Mouse (Mus musculus) heart, embryonic 13.5 days (tissue): ENCODE measurements around the gene Asb18. TPM values are rescaled to one million over a fixed set of nuclear protein-coding genes. Genes with fewer than 3 reads are reported as not detected.

ENCODE experiments used
- ATAC-seq: fragments of 200-750 bp; cut with Nextera tagmentation; 2 replicates; pipeline ENCODE4 v1.8.0; 2017; ENCODE audit warnings: moderate TSS enrichment; ENCODE audit not compliant: insufficient number of reproducible peaks, low FRiP score, low TSS enrichment; ENCODE audit errors: extremely low read depth
- H3K27ac ChIP-seq: fragments of 300-500 bp; sonication (generic); replicated peaks from 2 replicates; pipeline ENCODE4 v1.5.1; 2015; ENCODE audit warnings: moderate library complexity, mild to moderate bottlenecking, inconsistent platforms
- H3K27me3 ChIP-seq: fragments of 300-500 bp; sonication (generic); replicated peaks from 2 replicates; pipeline ENCODE4 v1.6.1; 2015; ENCODE audit warnings: mild to moderate bottlenecking, inconsistent platforms
- H3K36me3 ChIP-seq: fragments of 300-500 bp; sonication (generic); 2 replicates; pipeline ENCODE4 v1.6.1; 2015; ENCODE audit warnings: mild to moderate bottlenecking, inconsistent platforms
- H3K4me1 ChIP-seq: fragments of 300-500 bp; sonication (generic); 2 replicates; pipeline ENCODE4 v1.6.1; 2015; ENCODE audit warnings: inconsistent platforms
- H3K4me2 ChIP-seq: fragments of 300-500 bp; sonication (generic); 2 replicates; pipeline ENCODE4 v1.6.1; 2015; ENCODE audit warnings: inconsistent platforms, mild to moderate bottlenecking, moderate library complexity
- H3K4me3 ChIP-seq: fragments of 300-500 bp; sonication (generic); 2 replicates; pipeline ENCODE4 v1.5.1; 2015; ENCODE audit warnings: moderate library complexity, mild to moderate bottlenecking, inconsistent platforms
- H3K9ac ChIP-seq: fragments of 300-500 bp; sonication (generic); 2 replicates; pipeline ENCODE4 v1.6.1; 2015; ENCODE audit warnings: inconsistent platforms, mild to moderate bottlenecking, moderate library complexity
- H3K9me3 ChIP-seq: fragments of 300-500 bp; sonication (generic); 2 replicates; pipeline ENCODE4 v1.6.1; 2016; ENCODE audit warnings: inconsistent platforms
- WGBS: fragments of 180-500 bp; shearing (Covaris S2); methylation state at CpG from one replicate; pipeline ENCODE4 v1.1.7; 2015; ENCODE audit warnings: mixed read lengths; 5-methylcytosine and 5-hydroxymethylcytosine counted together
- polyA plus RNA-seq: library from polyadenylated mRNA; unstranded; fragments of >200 nt; fragmentation: Nextera tagmentation; extraction: Ambion mirVana; gene quantifications from 2 replicates; pipeline ENCODE4 v1.2.1, GENCODE M21; 2015

The Asb18 gene
- polyA plus RNA-seq, 1 experiment from 2014 or later, result 0.56 TPM

- no peaks in the 10 kb centered on the region for H3K4me1 ChIP-seq
- no peak overlapping the region for H3K27ac ChIP-seq
- H3K4me3 ChIP-seq, result no peak overlapping the region
- H3K36me3 ChIP-seq, result no peaks in the 10 kb centered on the region
- H3K9ac ChIP-seq, result no peak overlapping the region
- H3K27me3 ChIP-seq, result peaks cover 37% of the 10 kb centered on the region
- no peaks in the 10 kb centered on the region for H3K9me3 ChIP-seq
- 67% methylated on average over 8 of the region's 8 CpGs for WGBS
- no peak for ATAC-seq
- no peak overlapping the region for H3K4me2 ChIP-seq
Measured at GRCm38 (mm10) chr1:89974541-89974940, 39.9 kb downstream of the Asb18 start.

GRCm38 (mm10) chr1:89971848-89972247 lies 42.6 kb downstream of the Asb18 start:
- Histone ChIP-seq H3K9ac (no peak overlapping the region), H3K4me2 (no peak overlapping the region), H3K27me3 (peaks cover 64% of the 10 kb centered on the region), H3K4me1 (peaks cover 7% of the 10 kb centered on the region; the same call in 1 of the 2 replicates), H3K27ac (no peak overlapping the region), H3K36me3 (no peaks in the 10 kb centered on the region), H3K9me3 (no peaks in the 10 kb centered on the region), H3K4me3 (no peak overlapping the region)
- 51% methylated on average over 8 of the region's 8 CpGs for WGBS
- ATAC-seq, result no peak

- no peaks in the 10 kb centered on the region for H3K36me3 ChIP-seq
- WGBS, result 62% methylated on average over 4 of the region's 4 CpGs
Measured at GRCm38 (mm10) chr1:89969714-89970110, 44.8 kb downstream of the Asb18 start.

GRCm38 (mm10) chr1:89969072-89969713 lies 45.3 kb downstream of the Asb18 start:
- H3K4me3 ChIP-seq, result peak overlapping the region; percentile 68
- H3K27me3 ChIP-seq, result peaks cover 76% of the 10 kb centered on the region
- peak overlapping the region; percentile 93 for H3K4me2 ChIP-seq

More at GRCm38 (mm10) chr1:89969714-89970110, 44.8 kb downstream of the Asb18 start:
- Histone ChIP-seq H3K4me3 (no peak overlapping the region), H3K9me3 (no peaks in the 10 kb centered on the region), H3K4me1 (peaks cover 7% of the 10 kb centered on the region; the same call in 1 of the 2 replicates), H3K4me2 (no peak overlapping the region), H3K27me3 (peaks cover 75% of the 10 kb centered on the region), H3K9ac (no peak overlapping the region), H3K27ac (no peak overlapping the region)
- ATAC-seq, result no peak

GRCm38 (mm10) chr1:89968111-89968851 lies 46.2 kb downstream of the Asb18 start:
- no peaks in the 10 kb centered on the region for H3K9me3 ChIP-seq
- H3K27ac ChIP-seq, result no peak overlapping the region
- H3K36me3 ChIP-seq, result no peaks in the 10 kb centered on the region
- H3K4me3 ChIP-seq, result peak overlapping the region; percentile 68
- under 1% methylated on average over 89 of the region's 95 CpGs for WGBS
- H3K4me2 ChIP-seq, result peak overlapping the region; percentile 93
- H3K27me3 ChIP-seq, result peaks cover 85% of the 10 kb centered on the region
- ATAC-seq, result no peak
- H3K4me1 ChIP-seq, result peaks cover 7% of the 10 kb centered on the region; the same call in 1 of the 2 replicates
- H3K9ac ChIP-seq, result peak overlapping the region; percentile 80

More at GRCm38 (mm10) chr1:89969072-89969713, 45.3 kb downstream of the Asb18 start:
- H3K9me3 ChIP-seq, result no peaks in the 10 kb centered on the region
- no peak for ATAC-seq
- H3K27ac ChIP-seq, result no peak overlapping the region
- 41% methylated on average over 10 of the region's 10 CpGs for WGBS
- H3K9ac ChIP-seq, result no peak overlapping the region
- H3K36me3 ChIP-seq, result no peaks in the 10 kb centered on the region
- H3K4me1 ChIP-seq, result peaks cover 7% of the 10 kb centered on the region; the same call in 1 of the 2 replicates

GRCm38 (mm10) chr1:89967585-89967984 lies 46.9 kb downstream of the Asb18 start:
- Histone ChIP-seq H3K4me1 (peaks cover 7% of the 10 kb centered on the region; the same call in 1 of the 2 replicates), H3K4me3 (peak overlapping the region; percentile 68), H3K4me2 (peak overlapping the region; percentile 93), H3K27ac (no peak overlapping the region), H3K27me3 (peaks cover 91% of the 10 kb centered on the region), H3K9me3 (no peaks in the 10 kb centered on the region), H3K9ac (peak overlapping the region; percentile 80), H3K36me3 (no peaks in the 10 kb centered on the region)
- WGBS, result 18% methylated on average over 9 of the region's 9 CpGs
- ATAC-seq, result no peak

GRCm38 (mm10) chr1:89964426-89964825 lies 50.0 kb downstream of the Asb18 start:
- ATAC-seq, result no peak
- WGBS, result 64% methylated on average over 12 of the region's 12 CpGs
- peaks cover 86% of the 10 kb centered on the region for H3K27me3 ChIP-seq

GRCm38 (mm10) chr1:89963296-89963695 lies 51.2 kb downstream of the Asb18 start:
- Histone ChIP-seq H3K4me2 (no peak overlapping the region), H3K4me3 (no peak overlapping the region), H3K27ac (no peak overlapping the region), H3K27me3 (peaks cover 82% of the 10 kb centered on the region), H3K9me3 (no peaks in the 10 kb centered on the region), H3K36me3 (no peaks in the 10 kb centered on the region), H3K9ac (no peak overlapping the region), H3K4me1 (peaks cover 3% of the 10 kb centered on the region; the same call in 1 of the 2 replicates)
- no peak for ATAC-seq
- WGBS, result 84% methylated on average over 2 of the region's 2 CpGs

More at GRCm38 (mm10) chr1:89964426-89964825, 50.0 kb downstream of the Asb18 start:
- no peaks in the 10 kb centered on the region for H3K9me3 ChIP-seq
- H3K9ac ChIP-seq, result no peak overlapping the region
- no peak overlapping the region for H3K4me3 ChIP-seq
- no peaks in the 10 kb centered on the region for H3K36me3 ChIP-seq
- H3K4me2 ChIP-seq, result no peak overlapping the region
- peaks cover 10% of the 10 kb centered on the region; the same call in 1 of the 2 replicates for H3K4me1 ChIP-seq
- no peak overlapping the region for H3K27ac ChIP-seq

GRCm38 (mm10) chr1:89962092-89962491 lies 52.4 kb downstream of the Asb18 start:
- H3K9me3 ChIP-seq, result no peaks in the 10 kb centered on the region
- no peak overlapping the region for H3K4me2 ChIP-seq
- 0 out of 2 replicates have a peak, but pooled peaks cover 3% of the 10 kb centered on the region for H3K4me1 ChIP-seq
- 26% methylated on average over 13 of the region's 13 CpGs for WGBS
- H3K9ac ChIP-seq, result no peak overlapping the region
- no peaks in the 10 kb centered on the region for H3K36me3 ChIP-seq
- no peak overlapping the region for H3K27ac ChIP-seq
- peaks cover 77% of the 10 kb centered on the region for H3K27me3 ChIP-seq
- H3K4me3 ChIP-seq, result no peak overlapping the region
- no peak for ATAC-seq

- Histone ChIP-seq H3K4me2 (no peak overlapping the region), H3K27ac (no peak overlapping the region), H3K9ac (no peak overlapping the region), H3K9me3 (no peaks in the 10 kb centered on the region), H3K36me3 (no peaks in the 10 kb centered on the region), H3K27me3 (peaks cover 58% of the 10 kb centered on the region), H3K4me3 (no peak overlapping the region), H3K4me1 (0 out of 2 replicates have a peak, but pooled peaks cover 3% of the 10 kb centered on the region)
- no peak for ATAC-seq
- 67% methylated on average over 4 of the region's 4 CpGs for WGBS
Measured at GRCm38 (mm10) chr1:89959393-89959792, 55.1 kb downstream of the Asb18 start.

- H3K27ac ChIP-seq, result no peak overlapping the region
- no peak for ATAC-seq
- no peaks in the 10 kb centered on the region for H3K36me3 ChIP-seq
- H3K4me1 ChIP-seq, result peaks cover 24% of the 10 kb centered on the region
- H3K9ac ChIP-seq, result no peak overlapping the region
- 0 out of 2 replicates have a peak overlapping the region, but pooled peaks have one; percentile 9 for H3K4me3 ChIP-seq
- H3K9me3 ChIP-seq, result no peaks in the 10 kb centered on the region
- H3K4me2 ChIP-seq, result peak overlapping the region; percentile 69; the same call in 1 of the 2 replicates
- peaks cover 96% of the 10 kb centered on the region for H3K27me3 ChIP-seq
- WGBS, result 3% methylated on average over 16 of the region's 16 CpGs
Measured at GRCm38 (mm10) chr1:89943202-89943601, 71.3 kb downstream of the Asb18 start.
